Mouse (Mus musculus) hindbrain, postnatal 0 days (tissue): Measurements from ENCODE around the gene Gorasp2. TPM values are rescaled to one million over a fixed set of nuclear protein-coding genes. Genes with fewer than 3 reads are reported as not detected.

Source experiments
- ATAC-seq: fragments of 200-750 bp; cut with Nextera tagmentation; 2 replicates; pipeline ENCODE4 v1.8.0; 2017; ENCODE audit warnings: mild to moderate bottlenecking, moderate TSS enrichment, moderate library complexity
- DNase-seq: peaks from one replicate; pipeline ENCODE4 v3.0.0-alpha.2; 2015; ENCODE audit warnings: low spot score
- H3K27ac ChIP-seq: fragments of 300-500 bp; sonication (generic); 2 replicates; pipeline ENCODE4 v1.5.1; 2014; ENCODE audit warnings: mild to moderate bottlenecking
- H3K27me3 ChIP-seq: fragments of 300-500 bp; sonication (generic); 2 replicates; pipeline ENCODE4 v1.6.1; 2014; ENCODE audit warnings: low read length, mixed read lengths; ENCODE audit not compliant: insufficient read depth
- H3K36me3 ChIP-seq: fragments of 300-500 bp; sonication (generic); 2 replicates; pipeline ENCODE4 v1.6.1; 2014; ENCODE audit warnings: low read length, mixed read lengths; ENCODE audit not compliant: insufficient read depth
- H3K4me1 ChIP-seq: fragments of 300-500 bp; sonication (generic); 2 replicates; pipeline ENCODE4 v1.6.1; 2014; ENCODE audit warnings: antibody characterized with exemption, low read length, mixed read lengths; ENCODE audit not compliant: insufficient read depth
- H3K4me2 ChIP-seq: fragments of 300-500 bp; sonication (generic); 2 replicates; pipeline ENCODE4 v1.6.1; 2014; ENCODE audit warnings: low read depth, mild to moderate bottlenecking, low read length, moderate library complexity, mixed read lengths
- H3K4me3 ChIP-seq: fragments of 300-500 bp; sonication (generic); 2 replicates; pipeline ENCODE4 v1.5.1; 2014; ENCODE audit warnings: low read length
- H3K9ac ChIP-seq: fragments of 300-500 bp; sonication (generic); replicated peaks from 2 replicates; pipeline ENCODE4 v1.6.1; 2014; ENCODE audit warnings: mild to moderate bottlenecking, low read length, moderate library complexity, mixed read lengths
- H3K9me3 ChIP-seq: fragments of 300-500 bp; sonication (generic); 2 replicates; pipeline ENCODE4 v1.6.1; 2016; ENCODE audit warnings: low read length, mixed read lengths
- CTCF ChIP-seq: IDR thresholded peaks from 2 replicates; pipeline ENCODE4 v1.5.1; 2016; ENCODE audit warnings: antibody characterized with exemption, control low read depth, low read depth
- WGBS: fragments of 180-500 bp; shearing (Covaris S2); extraction: QIAGEN DNeasy Blood & Tissue Kit; methylation state at CpG from one replicate; pipeline ENCODE4 v1.1.7; 2014; 5-methylcytosine and 5-hydroxymethylcytosine counted together
- polyA plus RNA-seq: library from polyadenylated mRNA; unstranded; fragments of >200 nt; fragmentation: Nextera tagmentation; extraction: Ambion mirVana; gene quantifications from 2 replicates; pipeline ENCODE4 v1.2.1, GENCODE M21; 2015
- total RNA-seq: library from RNA; depleted of rRNA; stranded (reverse); fragments of >200 nt; gene quantifications from 2 replicates; pipeline ENCODE4 v1.2.3, GENCODE M21; 2014

Gorasp2 gene
- total and polyA plus RNA-seq, 2 experiments from 2014 or later = 84.0 to 144 TPM

GRCm38 (mm10) chr2:70651820-70652219 is 9.6 kb upstream of the Gorasp2 start:
- no peak for TF ChIP-seq CTCF
- no peaks in the 10 kb centered on the region for H3K9me3 ChIP-seq
- no peak overlapping the region for H3K4me2 ChIP-seq
- H3K9ac ChIP-seq = no peak overlapping the region
- WGBS = 79% methylated on average over 6 of the region's 6 CpGs
- DNase-seq = no peak
- H3K4me3 ChIP-seq = no peak overlapping the region
- H3K36me3 ChIP-seq = no peaks in the 10 kb centered on the region
- H3K27ac ChIP-seq = no peak overlapping the region
- no peaks in the 10 kb centered on the region for H3K4me1 ChIP-seq
- no peaks in the 10 kb centered on the region for H3K27me3 ChIP-seq
- no peak for ATAC-seq

GRCm38 (mm10) chr2:70657083-70657482 is 4.3 kb upstream of the Gorasp2 start:
- H3K4me1 ChIP-seq = no peaks in the 10 kb centered on the region
- H3K27me3 ChIP-seq = no peaks in the 10 kb centered on the region
- TF ChIP-seq CTCF = no peak
- no peaks in the 10 kb centered on the region for H3K36me3 ChIP-seq
- H3K4me2 ChIP-seq = no peak overlapping the region
- no peak overlapping the region for H3K27ac ChIP-seq
- ATAC-seq = no peak
- no peak overlapping the region for H3K9ac ChIP-seq
- WGBS = 71% methylated on average over 7 of the region's 7 CpGs
- H3K4me3 ChIP-seq = no peak overlapping the region
- DNase-seq = no peak
- H3K9me3 ChIP-seq = no peaks in the 10 kb centered on the region

- WGBS = under 1% methylated on average over 48 of the region's 54 CpGs
- no peaks in the 10 kb centered on the region for H3K27me3 ChIP-seq
- H3K9me3 ChIP-seq = no peaks in the 10 kb centered on the region
- ATAC-seq = peak; percentile 81
- peak within 1 kb of the TSS; percentile 92 for H3K27ac ChIP-seq
- no peak for TF ChIP-seq CTCF
- 0 out of 2 replicates have a peak, but pooled peaks cover 12% of the 10 kb centered on the region for H3K4me1 ChIP-seq
- peak within 1 kb of the TSS; percentile 91 for H3K4me3 ChIP-seq
- no peaks in the 10 kb centered on the region for H3K36me3 ChIP-seq
- DNase-seq = no peak
- peak within 1 kb of the TSS; percentile 92 for H3K4me2 ChIP-seq
- H3K9ac ChIP-seq = peak within 1 kb of the TSS; percentile 95
Measured at GRCm38 (mm10) chr2:70661715-70662495, 529 bp downstream of the Gorasp2 start, which contains the start of gene Gm26558. TSS of gene Gm26558 (minus strand) at chr2:70662108.

- no peak overlapping the region for H3K27ac ChIP-seq
- H3K4me1 ChIP-seq = 0 out of 2 replicates have a peak, but pooled peaks cover 12% of the 10 kb centered on the region
- DNase-seq = peak; percentile 46
- no peak for ATAC-seq
- WGBS = 70% methylated on average over 5 of the region's 5 CpGs
- peak; percentile 57 for TF ChIP-seq CTCF
- H3K9me3 ChIP-seq = no peaks in the 10 kb centered on the region
- H3K36me3 ChIP-seq = no peaks in the 10 kb centered on the region
- no peak overlapping the region for H3K9ac ChIP-seq
- no peak overlapping the region for H3K4me2 ChIP-seq
- no peak overlapping the region for H3K4me3 ChIP-seq
- no peaks in the 10 kb centered on the region for H3K27me3 ChIP-seq
Measured at GRCm38 (mm10) chr2:70663764-70664163, 2.4 kb downstream of the Gorasp2 start.

- Histone ChIP-seq H3K9ac (no peak overlapping the region), H3K4me1 (0 out of 2 replicates have a peak, but pooled peaks cover 12% of the 10 kb centered on the region), H3K4me2 (no peak overlapping the region), H3K27me3 (no peaks in the 10 kb centered on the region), H3K9me3 (no peaks in the 10 kb centered on the region), H3K36me3 (no peaks in the 10 kb centered on the region), H3K27ac (no peak overlapping the region), H3K4me3 (no peak overlapping the region)
- WGBS = 91% methylated on average over 7 of the region's 7 CpGs
- DNase-seq (no peak), ATAC-seq (no peak)
- no peak for TF ChIP-seq CTCF
Measured at GRCm38 (mm10) chr2:70667016-70667415, 5.6 kb downstream of the Gorasp2 start.

- Histone ChIP-seq H3K27me3 (no peaks in the 10 kb centered on the region), H3K9ac (no peak overlapping the region), H3K4me2 (no peak overlapping the region), H3K4me1 (no peaks in the 10 kb centered on the region), H3K27ac (no peak overlapping the region), H3K4me3 (no peak overlapping the region), H3K9me3 (no peaks in the 10 kb centered on the region), H3K36me3 (no peaks in the 10 kb centered on the region)
- ATAC-seq = no peak
- no peak for TF ChIP-seq CTCF
- WGBS = 80% methylated on average over 2 of the region's 2 CpGs
- no peak for DNase-seq
Measured at GRCm38 (mm10) chr2:70669241-70669640, 7.9 kb downstream of the Gorasp2 start.

- Histone ChIP-seq H3K9me3 (no peaks in the 10 kb centered on the region), H3K27ac (no peak overlapping the region), H3K9ac (no peak overlapping the region), H3K4me2 (no peak overlapping the region), H3K36me3 (no peaks in the 10 kb centered on the region), H3K4me1 (no peaks in the 10 kb centered on the region), H3K4me3 (no peak overlapping the region), H3K27me3 (no peaks in the 10 kb centered on the region)
- ATAC-seq (no peak), DNase-seq (no peak)
- 77% methylated on average over 2 of the region's 2 CpGs for WGBS
- no peak for TF ChIP-seq CTCF
Measured at GRCm38 (mm10) chr2:70669896-70670295, 8.5 kb downstream of the Gorasp2 start.
